Mouse (Mus musculus): Measurements from ENCODE around the gene Mtpn. TPM values are rescaled to one million over a fixed set of nuclear protein-coding genes. Genes with fewer than 3 reads are reported as not detected.

Mtpn gene
- polyA plus RNA-seq, 1 experiment from 2014 or later, result 149 TPM

GRCm38 (mm10) chr6:35513362-35513761 lies 26.3 kb downstream of the Mtpn start:
- Histone ChIP-seq H3K4me1 (ENCODE audit: control insufficient read depth, insufficient read depth, low read length) (no peaks in the 10 kb centered on the region), H3K9me3 (ENCODE audit: control insufficient read depth, low read length) (no peaks in the 10 kb centered on the region), H3K9ac (ENCODE audit: low read length) (no peak overlapping the region), H3K27ac (ENCODE audit: low read depth, low read length) (no peak overlapping the region), H3K4me2 (no peak overlapping the region), H3K36me3 (ENCODE audit: control insufficient read depth, insufficient read depth, low read length) (0 out of 2 replicates have a peak, but pooled peaks cover 3% of the 10 kb centered on the region), H3K4me3 (ENCODE audit: low read depth, low read length) (no peak overlapping the region), H3K27me3 (ENCODE audit: control insufficient read depth, insufficient read depth, low read length) (no peaks in the 10 kb centered on the region)
- ATAC-seq (ENCODE audit: low FRiP score) (no peak), DNase-seq (ENCODE audit: low spot score, missing footprints) (no peak)

- ATAC-seq (ENCODE audit: low FRiP score) (no peak), DNase-seq (ENCODE audit: low spot score, missing footprints) (no peak)
- Histone ChIP-seq H3K9me3 (ENCODE audit: control insufficient read depth, low read length) (no peaks in the 10 kb centered on the region), H3K4me3 (ENCODE audit: low read depth, low read length) (no peak overlapping the region), H3K36me3 (ENCODE audit: control insufficient read depth, insufficient read depth, low read length) (no peaks in the 10 kb centered on the region), H3K27ac (ENCODE audit: low read depth, low read length) (no peak overlapping the region), H3K9ac (ENCODE audit: low read length) (no peak overlapping the region), H3K4me2 (no peak overlapping the region), H3K4me1 (ENCODE audit: control insufficient read depth, insufficient read depth, low read length) (no peaks in the 10 kb centered on the region), H3K27me3 (ENCODE audit: control insufficient read depth, insufficient read depth, low read length) (no peaks in the 10 kb centered on the region)
- WGBS, result 92% methylated on average over 2 of the region's 2 CpGs
Observed at GRCm38 (mm10) chr6:35504781-35505180, 34.9 kb downstream of the Mtpn start.

- H3K9me3 ChIP-seq (ENCODE audit: control insufficient read depth, low read length), result no peaks in the 10 kb centered on the region
- no peak for ATAC-seq (ENCODE audit: low FRiP score)
- H3K9ac ChIP-seq (ENCODE audit: low read length), result no peak overlapping the region
Observed at GRCm38 (mm10) chr6:35502904-35503303, 36.8 kb downstream of the Mtpn start.

GRCm38 (mm10) chr6:35499978-35500667 lies 39.6 kb downstream of the Mtpn start:
- Histone ChIP-seq H3K4me3 (ENCODE audit: low read depth, low read length) (no peak overlapping the region), H3K27me3 (ENCODE audit: control insufficient read depth, insufficient read depth, low read length) (no peaks in the 10 kb centered on the region), H3K4me1 (ENCODE audit: control insufficient read depth, insufficient read depth, low read length) (no peaks in the 10 kb centered on the region), H3K9me3 (ENCODE audit: control insufficient read depth, low read length) (no peaks in the 10 kb centered on the region), H3K27ac (ENCODE audit: low read depth, low read length) (no peak overlapping the region), H3K4me2 (no peak overlapping the region), H3K9ac (ENCODE audit: low read length) (no peak overlapping the region), H3K36me3 (ENCODE audit: control insufficient read depth, insufficient read depth, low read length) (no peaks in the 10 kb centered on the region)
- DNase-seq (ENCODE audit: low spot score, missing footprints) (no peak), ATAC-seq (ENCODE audit: low FRiP score) (no peak)
- 96% methylated on average over 5 of the region's 5 CpGs for WGBS

More at GRCm38 (mm10) chr6:35502904-35503303, 36.8 kb downstream of the Mtpn start:
- no peak overlapping the region for H3K27ac ChIP-seq (ENCODE audit: low read depth, low read length)
- no peaks in the 10 kb centered on the region for H3K4me1 ChIP-seq (ENCODE audit: control insufficient read depth, insufficient read depth, low read length)
- H3K36me3 ChIP-seq (ENCODE audit: control insufficient read depth, insufficient read depth, low read length), result no peaks in the 10 kb centered on the region
- no peak for DNase-seq (ENCODE audit: low spot score, missing footprints)
- H3K27me3 ChIP-seq (ENCODE audit: control insufficient read depth, insufficient read depth, low read length), result no peaks in the 10 kb centered on the region
- no peak overlapping the region for H3K4me2 ChIP-seq
- 89% methylated on average over 2 of the region's 2 CpGs for WGBS
- no peak overlapping the region for H3K4me3 ChIP-seq (ENCODE audit: low read depth, low read length)

- DNase-seq (ENCODE audit: low spot score, missing footprints), result no peak
- Histone ChIP-seq H3K9me3 (ENCODE audit: control insufficient read depth, low read length) (no peaks in the 10 kb centered on the region), H3K27ac (ENCODE audit: low read depth, low read length) (no peak overlapping the region), H3K36me3 (ENCODE audit: control insufficient read depth, insufficient read depth, low read length) (no peaks in the 10 kb centered on the region), H3K9ac (ENCODE audit: low read length) (no peak overlapping the region), H3K4me3 (ENCODE audit: low read depth, low read length) (no peak overlapping the region), H3K4me1 (ENCODE audit: control insufficient read depth, insufficient read depth, low read length) (no peaks in the 10 kb centered on the region), H3K4me2 (no peak overlapping the region), H3K27me3 (ENCODE audit: control insufficient read depth, insufficient read depth, low read length) (no peaks in the 10 kb centered on the region)
- 93% methylated on average over 4 of the region's 4 CpGs for WGBS
- no peak for ATAC-seq (ENCODE audit: low FRiP score)
Observed at GRCm38 (mm10) chr6:35497406-35497805, 42.3 kb downstream of the Mtpn start.

GRCm38 (mm10) chr6:35493851-35494250 lies 45.8 kb downstream of the Mtpn start:
- no peaks in the 10 kb centered on the region for H3K9me3 ChIP-seq (ENCODE audit: control insufficient read depth, low read length)
- no peak overlapping the region for H3K4me3 ChIP-seq (ENCODE audit: low read depth, low read length)
- H3K9ac ChIP-seq (ENCODE audit: low read length), result no peak overlapping the region
- no peak overlapping the region for H3K4me2 ChIP-seq
- no peaks in the 10 kb centered on the region for H3K36me3 ChIP-seq (ENCODE audit: control insufficient read depth, insufficient read depth, low read length)
- DNase-seq (ENCODE audit: low spot score, missing footprints), result no peak
- WGBS, result 87% methylated on average over 6 of the region's 6 CpGs
- ATAC-seq (ENCODE audit: low FRiP score), result no peak
- H3K27ac ChIP-seq (ENCODE audit: low read depth, low read length), result no peak overlapping the region
- no peaks in the 10 kb centered on the region for H3K4me1 ChIP-seq (ENCODE audit: control insufficient read depth, insufficient read depth, low read length)
- no peaks in the 10 kb centered on the region for H3K27me3 ChIP-seq (ENCODE audit: control insufficient read depth, insufficient read depth, low read length)

GRCm38 (mm10) chr6:35479651-35480335 lies 59.9 kb downstream of the Mtpn start:
- WGBS, result 26% methylated on average over 5 of the region's 5 CpGs
- DNase-seq (ENCODE audit: low spot score, missing footprints) (peak; percentile 87), ATAC-seq (ENCODE audit: low FRiP score) (peak; percentile 82)
- Histone ChIP-seq H3K4me2 (no peak overlapping the region), H3K9ac (ENCODE audit: low read length) (no peak overlapping the region), H3K36me3 (ENCODE audit: control insufficient read depth, insufficient read depth, low read length) (no peaks in the 10 kb centered on the region), H3K4me3 (ENCODE audit: low read depth, low read length) (no peak overlapping the region), H3K27me3 (ENCODE audit: control insufficient read depth, insufficient read depth, low read length) (no peaks in the 10 kb centered on the region; the same call in none of the 2 replicates), H3K4me1 (ENCODE audit: control insufficient read depth, insufficient read depth, low read length) (no peaks in the 10 kb centered on the region), H3K27ac (ENCODE audit: low read depth, low read length) (no peak overlapping the region), H3K9me3 (ENCODE audit: control insufficient read depth, low read length) (no peaks in the 10 kb centered on the region)

GRCm38 (mm10) chr6:35476830-35477229 lies 62.9 kb downstream of the Mtpn start:
- Histone ChIP-seq H3K4me3 (ENCODE audit: low read depth, low read length) (no peak overlapping the region), H3K27me3 (ENCODE audit: control insufficient read depth, insufficient read depth, low read length) (no peaks in the 10 kb centered on the region; the same call in none of the 2 replicates), H3K27ac (ENCODE audit: low read depth, low read length) (no peak overlapping the region), H3K9me3 (ENCODE audit: control insufficient read depth, low read length) (no peaks in the 10 kb centered on the region), H3K9ac (ENCODE audit: low read length) (no peak overlapping the region), H3K4me1 (ENCODE audit: control insufficient read depth, insufficient read depth, low read length) (no peaks in the 10 kb centered on the region), H3K36me3 (ENCODE audit: control insufficient read depth, insufficient read depth, low read length) (no peaks in the 10 kb centered on the region), H3K4me2 (no peak overlapping the region)
- WGBS, result 84% methylated on average over 1 of the region's 1 CpGs
- DNase-seq (ENCODE audit: low spot score, missing footprints) (no peak), ATAC-seq (ENCODE audit: low FRiP score) (no peak)

All from midbrain, embryonic 11.5 days (tissue).